Mouse (Mus musculus) mouse trophoblast stem cell (cell line): ENCODE measurements at regions not wholly inside any gene's neighbourhood (a gene's known extent, or its start where the extent isn't known, plus 50 kb on each side); places are given as distances from the start of the nearest gene placed in this dataset.
"Not testable (repeated sequence)": the region's sequence is repeated elsewhere in the genome, so short reads cannot be mapped to it uniquely, and the experiment has no call there.

Experiments
- in situ Hi-C, 2 experiments: fragments of 300-500 bp; cut with MseI, MboI; formaldehyde crosslinking; loops; 2 replicates in 1 of 2; 3 replicates in 1 of 2; pipeline ENCODE4 v1.15.1; 2025

- in situ Hi-C loops = loop anchor here (5.0 to 10.0 kb wide), 2 partner anchors 280 to 282 kb away; no protein-coding TSS in a partner anchor
These were observed 153.7 kb downstream of the Car8 start for GRCm38 (mm10) chr4:8084954-8085639.

GRCm38 (mm10) chr4:8079349-8079748 lies 159.5 kb downstream of the Car8 start:
- in situ Hi-C loops = no loop called here

GRCm38 (mm10) chr4:8072989-8073573 lies 165.8 kb downstream of the Car8 start:
- in situ Hi-C loops = no loop called here

DNA sequence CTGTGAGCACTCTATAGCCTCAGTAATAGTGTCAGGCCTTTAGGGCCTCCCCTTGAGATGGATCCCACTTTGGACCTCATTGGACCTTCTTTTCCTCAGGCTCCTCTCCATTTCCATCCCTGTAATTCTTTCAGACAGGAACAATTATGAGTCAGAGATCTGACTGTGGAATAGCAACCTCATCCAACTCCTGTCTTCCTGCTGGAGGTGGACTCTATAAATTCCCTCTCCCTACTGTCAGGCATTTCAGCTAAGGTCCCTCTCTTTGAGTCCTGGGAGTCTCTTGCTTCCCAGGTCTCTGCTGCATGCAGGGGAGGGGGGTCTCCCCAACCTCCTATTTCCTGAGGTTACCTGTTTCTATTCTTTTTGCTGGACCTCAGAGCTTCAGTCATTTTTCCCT lies 168.1 kb downstream of the Car8 start:
- in situ Hi-C loops = not testable (repeated sequence)

DNA sequence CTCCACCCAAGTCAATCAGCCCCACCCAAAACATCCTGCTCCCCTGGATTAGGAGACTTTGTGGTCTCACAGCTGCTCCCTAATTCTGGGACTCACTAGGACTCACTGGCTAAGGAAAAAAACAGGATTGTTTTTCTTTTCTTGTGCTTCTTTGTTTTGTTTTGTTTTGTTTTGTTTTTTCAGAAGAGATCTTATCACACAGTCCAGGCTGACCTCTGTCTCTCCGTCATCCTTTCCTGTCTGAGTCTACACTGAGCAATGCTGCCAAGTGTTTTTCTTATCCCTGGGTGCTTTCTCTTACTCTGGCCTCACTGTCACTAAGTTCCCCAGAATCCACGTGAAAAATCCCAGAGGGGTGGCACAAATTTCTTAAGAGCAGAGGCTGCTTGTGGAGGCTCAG lies 170.8 kb downstream of the Car8 start:
- in situ Hi-C loops = no loop called here

GRCm38 (mm10) chr4:8041776-8042175 lies 197.1 kb downstream of the Car8 start:
- in situ Hi-C loops = no loop called here

GRCm38 (mm10) chr4:8037863-8038262 lies 201.0 kb downstream of the Car8 start:
- in situ Hi-C loops = no loop called here

DNA sequence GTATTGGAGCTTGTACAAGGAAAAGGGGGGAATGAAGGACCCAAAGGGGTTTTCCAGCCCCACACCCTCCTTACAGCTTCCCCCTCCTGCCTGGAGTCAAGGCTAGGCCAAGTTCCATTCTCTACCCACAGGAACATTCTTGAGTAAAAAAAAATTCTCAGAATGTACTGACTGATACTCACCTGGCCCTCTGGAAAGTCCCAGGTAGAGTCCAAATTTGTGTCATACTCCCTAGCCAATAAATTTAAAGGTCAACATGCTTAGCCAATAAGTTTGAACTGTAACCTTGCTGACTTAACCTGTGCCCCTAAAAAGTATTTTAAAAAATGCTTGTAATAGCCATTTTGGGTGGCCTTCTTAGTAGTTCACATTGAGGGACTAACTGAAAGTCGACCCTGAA lies 205.4 kb downstream of the Car8 start:
- in situ Hi-C loops = not testable (repeated sequence)

GRCm38 (mm10) chr4:8005155-8005554 lies 233.7 kb downstream of the Car8 start:
- in situ Hi-C loops = loop anchor here in 1 of 2 experiments (10.0 kb wide), 1 partner anchor 360 kb away; no protein-coding TSS in a partner anchor

DNA sequence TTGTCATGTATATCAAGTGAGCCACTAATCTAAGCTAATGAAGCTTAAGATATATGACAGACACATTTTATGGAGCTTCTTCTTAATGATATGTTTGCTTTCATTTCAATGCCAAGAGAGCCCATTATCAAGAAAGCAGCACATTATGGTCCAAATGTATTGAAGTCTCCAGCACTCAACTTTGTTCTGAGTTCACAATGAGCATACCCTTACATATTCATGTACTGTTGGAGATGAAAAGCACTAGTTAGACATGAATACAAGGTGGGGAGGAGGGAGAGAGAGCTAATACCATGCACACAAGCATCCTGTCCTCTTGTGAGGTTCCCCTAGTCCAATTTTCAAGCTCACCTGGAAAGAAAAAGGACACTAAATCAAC lies 241.3 kb downstream of the Car8 start:
- in situ Hi-C loops = loop anchor here in 1 of 2 experiments (25.0 kb wide), 1 partner anchor 365 kb away; no protein-coding TSS in a partner anchor

DNA sequence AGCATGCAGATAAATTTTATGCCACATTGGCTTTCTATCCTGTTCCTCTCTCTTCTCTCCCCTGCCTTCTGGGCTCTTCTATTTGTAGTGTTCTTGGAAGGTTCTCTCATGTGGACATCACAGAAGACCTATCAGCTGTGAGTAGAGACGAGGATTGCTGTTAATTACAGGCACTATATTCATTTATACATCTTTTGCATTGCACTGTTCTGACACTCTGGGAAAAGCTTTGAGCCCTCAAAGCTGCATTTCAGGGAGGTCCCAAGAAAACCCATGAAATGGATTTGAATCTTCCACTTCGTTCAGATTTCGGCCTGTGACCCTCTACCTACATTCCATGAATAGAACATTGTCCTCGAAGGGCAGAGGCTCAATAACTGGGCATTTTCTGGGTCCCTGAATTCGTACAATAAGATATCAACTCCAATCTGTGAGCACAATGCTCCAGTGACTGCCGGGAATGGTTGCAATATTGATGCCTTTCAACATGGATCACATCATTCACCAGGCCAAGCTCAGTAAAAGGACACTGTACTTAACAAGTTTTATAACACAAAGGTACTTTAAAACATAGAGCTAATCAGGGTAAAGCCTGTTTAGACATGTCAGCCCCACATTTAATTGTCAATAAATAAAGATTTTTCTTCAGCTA lies 241.8 kb downstream of the Car8 start:
- in situ Hi-C loops = loop anchor here in 1 of 2 experiments (25.0 kb wide), 1 partner anchor 365 kb away; no protein-coding TSS in a partner anchor

- in situ Hi-C loops = loop anchor here in 1 of 2 experiments (25.0 kb wide), 1 partner anchor 369 kb away; no protein-coding TSS in a partner anchor
These were observed 245.9 kb downstream of the Car8 start for GRCm38 (mm10) chr4:7992944-7993343.

- in situ Hi-C loops = loop anchor here in 1 of 2 experiments (25.0 kb wide), 1 partner anchor 375 kb away; no protein-coding TSS in a partner anchor
These were observed 251.1 kb downstream of the Car8 start for GRCm38 (mm10) chr4:7987781-7988180.

- in situ Hi-C loops = loop anchor here in 1 of 2 experiments (25.0 kb wide), 1 partner anchor 375 kb away; no protein-coding TSS in a partner anchor
These were observed 251.5 kb downstream of the Car8 start for GRCm38 (mm10) chr4:7987346-7987745.

DNA sequence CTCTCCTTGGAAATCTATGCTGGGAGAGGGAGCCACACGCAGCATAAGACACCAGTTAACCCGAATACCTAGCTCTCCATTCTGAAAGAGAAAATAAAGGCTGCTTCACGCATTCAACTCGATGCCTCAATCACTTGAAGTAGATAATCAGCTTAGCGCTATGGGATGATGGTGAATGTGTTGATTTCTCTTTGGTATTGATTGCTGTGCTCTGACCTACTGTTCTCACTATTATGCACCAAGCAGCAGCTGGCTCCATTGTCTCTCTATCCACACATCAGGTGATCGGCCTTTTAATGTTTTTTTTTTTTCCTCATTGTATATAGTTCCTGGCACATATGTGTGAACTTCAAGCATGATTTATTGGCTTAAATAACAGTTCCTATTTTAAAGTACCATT lies 254.0 kb downstream of the Car8 start:
- in situ Hi-C loops = loop anchor here in 1 of 2 experiments (25.0 kb wide), 1 partner anchor 377 kb away; no protein-coding TSS in a partner anchor

GRCm38 (mm10) chr4:7979772-7980351 lies 259.0 kb downstream of the Car8 start:
- in situ Hi-C loops = loop anchor here in 1 of 2 experiments (25.0 kb wide), 1 partner anchor 382 kb away; no protein-coding TSS in a partner anchor

DNA sequence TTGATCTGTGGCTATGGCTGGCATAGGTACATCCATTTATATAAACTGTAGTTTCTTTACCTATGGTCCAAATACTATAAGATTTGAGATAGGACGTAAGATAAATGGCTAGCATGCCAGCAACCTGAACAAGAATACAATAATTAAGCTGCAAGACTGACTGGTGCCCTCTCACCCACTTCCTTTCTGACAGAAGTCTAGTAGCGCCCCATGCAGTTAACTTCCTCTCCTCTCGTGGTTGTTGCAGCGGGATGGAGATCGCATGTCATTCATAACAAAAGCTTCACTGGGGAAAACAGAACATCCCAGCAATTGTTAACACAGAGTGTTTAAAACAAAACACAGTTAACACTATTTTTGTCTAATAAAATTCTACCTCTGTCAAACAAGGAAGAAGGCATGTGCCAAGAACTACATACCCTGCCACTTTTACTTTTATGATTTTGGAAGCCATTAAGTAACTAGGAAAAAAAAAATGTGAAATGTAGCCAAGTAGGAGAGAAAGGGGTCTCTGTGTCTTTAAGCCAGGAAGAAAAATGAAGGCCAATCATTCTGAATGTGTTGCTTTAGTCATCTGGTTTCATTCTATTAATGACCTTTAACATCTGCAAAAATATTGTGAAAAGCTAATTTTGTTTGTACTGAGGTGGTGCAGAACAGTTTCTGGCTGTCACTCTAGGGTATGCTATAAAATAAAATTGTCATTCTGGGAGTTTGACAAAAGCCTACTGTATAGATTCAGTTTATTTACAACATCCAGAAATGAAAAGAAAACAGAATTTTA lies 261.0 kb downstream of the Car8 start:
- in situ Hi-C loops = loop anchor here in 1 of 2 experiments (25.0 kb wide), 1 partner anchor 384 kb away; no protein-coding TSS in a partner anchor

GRCm38 (mm10) chr4:7970272-7970671 lies 268.6 kb downstream of the Car8 start:
- in situ Hi-C loops = no loop called here

DNA sequence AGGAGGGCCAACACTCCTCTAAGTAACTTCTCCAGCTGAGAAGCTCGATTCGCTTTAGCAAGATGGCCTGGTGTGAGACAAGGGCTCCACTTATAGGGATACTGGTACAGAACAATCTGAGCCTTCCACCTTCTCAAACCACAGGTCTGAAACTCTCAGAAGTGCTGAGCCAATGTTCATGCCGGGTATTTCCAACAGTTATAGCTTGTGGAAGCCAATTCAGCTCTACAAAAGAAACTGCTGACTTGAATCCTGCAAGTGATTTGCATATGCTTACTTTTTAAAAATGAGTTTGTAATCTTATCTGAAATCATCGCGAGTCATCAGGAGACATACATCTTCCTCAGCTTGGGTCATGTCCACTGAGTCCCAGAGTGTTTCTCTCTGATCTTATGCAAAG lies 273.2 kb downstream of the Car8 start:
- in situ Hi-C loops = no loop called here

DNA sequence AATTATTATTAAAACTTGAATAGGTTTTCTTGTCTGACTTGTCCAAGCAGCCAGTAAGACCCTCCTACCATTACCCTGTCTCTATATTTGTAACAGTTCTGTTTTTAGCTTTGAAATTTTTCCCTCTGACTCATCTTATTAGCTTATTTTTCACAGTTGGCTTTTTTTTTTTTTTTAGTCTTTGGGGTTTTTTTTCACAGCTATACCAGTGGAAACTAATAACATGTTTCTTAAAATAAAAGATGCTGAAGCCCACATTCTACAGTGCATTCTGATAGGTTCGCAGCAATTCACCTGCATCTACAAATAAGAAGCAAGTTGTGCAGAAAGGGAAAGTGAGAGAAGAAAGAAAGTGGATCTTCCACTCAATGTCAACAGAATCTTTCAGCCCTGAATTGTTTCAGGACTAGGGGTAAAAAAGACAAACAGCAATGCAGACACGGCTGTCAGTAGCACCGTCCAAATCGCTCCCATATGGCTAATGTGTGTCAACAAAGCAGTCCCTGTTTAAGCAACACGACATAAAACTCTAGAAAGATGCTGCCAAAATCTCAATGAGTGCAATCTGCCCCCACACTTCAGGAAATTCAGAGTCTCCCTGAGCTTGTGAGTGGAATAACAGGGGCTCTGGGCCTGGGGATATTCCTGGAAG lies 277.2 kb downstream of the Car8 start:
- in situ Hi-C loops = no loop called here
